Mouse (Mus musculus): ENCODE results near the gene Mindy4. TPM values are rescaled to one million over a fixed set of nuclear protein-coding genes. Genes with fewer than 3 reads are reported as not detected.

The Mindy4 gene
- total RNA-seq, 2 experiments from 2014 or later, result 3.7 to 4.9 TPM

- peak; percentile 40 to 55 for DNase-seq
- intact Hi-C loops (cut with DNase I), result no loop called here
Measured at GRCm38 (mm10) chr6:55199047-55199446, 4.1 kb upstream of the Mindy4 start.

- no peak for DNase-seq
Measured at GRCm38 (mm10) chr6:55203931-55204330, 748 bp downstream of the Mindy4 start.

DNA sequence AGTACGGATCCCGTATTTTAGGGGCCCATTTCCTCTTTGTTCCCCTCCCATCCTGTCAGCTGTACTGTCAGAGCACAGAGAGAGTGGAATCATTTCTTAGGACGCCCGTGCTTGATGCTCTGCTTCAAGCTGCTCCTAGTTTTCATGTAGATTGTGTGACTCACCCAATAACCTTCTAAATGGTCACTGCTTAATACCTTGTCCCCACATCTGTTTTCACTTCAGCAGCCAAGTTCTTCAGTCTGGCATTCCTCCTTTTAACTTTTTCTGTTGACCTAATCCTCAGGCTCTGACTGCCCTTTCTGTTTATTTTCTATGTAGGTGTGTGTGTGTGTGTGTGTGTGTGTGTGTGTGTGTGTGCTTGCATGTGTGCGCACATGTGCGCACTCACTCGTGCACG, 4.6 kb downstream of the Mindy4 start:
- intact Hi-C loops (cut with DNase I), result no loop called here
- no peak for DNase-seq

More at GRCm38 (mm10) chr6:55203931-55204330, 748 bp downstream of the Mindy4 start:
- intact Hi-C loops (cut with DNase I), result no loop called here

DNA sequence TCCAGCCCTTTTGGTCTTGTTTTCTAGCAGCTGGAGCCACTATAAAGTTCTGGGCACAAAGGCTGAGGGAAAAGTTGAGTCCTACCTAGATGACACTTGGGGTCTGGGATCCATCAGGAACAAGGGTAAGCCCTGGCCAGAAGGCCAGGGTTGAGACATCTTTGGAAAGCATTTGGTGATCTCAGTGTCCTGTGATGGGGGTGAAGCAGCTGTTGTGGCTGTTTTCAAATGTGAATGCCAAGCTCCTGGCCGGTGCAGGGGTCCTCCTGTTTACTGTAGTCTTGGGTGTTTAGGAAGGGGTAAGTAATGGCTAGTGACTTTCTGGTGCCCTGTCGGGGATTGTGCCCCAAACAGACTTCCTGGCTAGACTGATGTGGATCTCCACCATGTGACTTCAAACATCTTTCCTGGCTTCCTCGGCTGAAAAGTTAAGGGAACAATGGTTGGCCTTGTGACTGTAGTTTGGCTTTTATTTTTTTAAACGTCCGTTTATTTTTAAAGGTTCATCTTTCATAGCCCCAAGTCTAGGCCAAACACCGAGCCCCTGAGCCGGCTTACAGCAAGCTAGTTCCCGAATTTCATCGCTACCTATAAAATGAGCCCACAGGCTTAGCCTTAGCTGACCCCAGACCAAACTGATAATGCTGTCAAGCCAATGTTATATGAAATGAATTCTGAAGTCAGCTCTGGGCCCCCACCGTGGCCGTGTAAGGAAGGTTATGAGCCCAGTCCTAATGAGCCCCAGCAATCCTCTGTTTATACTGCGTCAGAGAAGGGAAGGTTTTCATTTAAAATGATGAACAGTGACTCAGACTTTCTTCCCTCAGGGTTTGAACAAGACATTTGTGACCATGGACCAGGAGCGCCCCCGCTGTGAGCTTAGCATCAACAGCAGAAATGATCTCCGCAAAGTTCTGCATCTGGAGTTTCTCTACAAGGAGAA, 7.5 kb downstream of the Mindy4 start:
- peak in 1 of 2 experiments; percentile 36 for DNase-seq
- intact Hi-C loops (cut with DNase I), result no loop called here

GRCm38 (mm10) chr6:55214541-55214940, 11.4 kb downstream of the Mindy4 start:
- intact Hi-C loops (cut with DNase I), result no loop called here
- peak; percentile 31 to 37 for DNase-seq

GRCm38 (mm10) chr6:55218232-55218631, 15.0 kb downstream of the Mindy4 start:
- intact Hi-C loops (cut with DNase I), result no loop called here
- no peak for DNase-seq

GRCm38 (mm10) chr6:55223986-55224385, 20.8 kb downstream of the Mindy4 start:
- intact Hi-C loops (cut with DNase I), result no loop called here
- no peak for DNase-seq

DNA sequence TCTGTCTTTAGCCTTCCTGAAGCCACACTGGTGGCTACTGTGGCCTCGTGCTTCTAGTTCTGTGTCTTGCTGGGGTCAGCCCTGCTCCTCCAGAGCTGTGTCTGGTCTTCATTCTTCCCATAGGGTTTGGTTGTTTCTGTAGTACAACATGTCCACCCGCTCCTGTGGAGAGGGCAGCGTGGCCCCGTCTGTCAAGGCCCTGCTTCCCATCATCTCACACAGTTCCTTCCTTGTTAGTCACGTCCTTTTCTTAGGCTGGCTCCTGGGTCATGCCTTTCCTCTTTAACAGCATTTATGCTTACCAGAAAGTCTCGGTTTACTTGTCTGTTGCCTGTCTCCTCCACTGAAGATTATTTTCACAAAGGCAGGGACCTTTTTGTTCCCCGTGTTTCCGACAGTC, 26.9 kb downstream of the Mindy4 start:
- DNase-seq, result no peak
- intact Hi-C loops (cut with DNase I), result loop anchor here (2.0 kb wide), 1 partner anchor 275 kb away; no protein-coding TSS in a partner anchor

- intact Hi-C loops (cut with DNase I), result no loop called here
- no peak for DNase-seq
Measured at GRCm38 (mm10) chr6:55232101-55232500, 28.9 kb downstream of the Mindy4 start.

DNA sequence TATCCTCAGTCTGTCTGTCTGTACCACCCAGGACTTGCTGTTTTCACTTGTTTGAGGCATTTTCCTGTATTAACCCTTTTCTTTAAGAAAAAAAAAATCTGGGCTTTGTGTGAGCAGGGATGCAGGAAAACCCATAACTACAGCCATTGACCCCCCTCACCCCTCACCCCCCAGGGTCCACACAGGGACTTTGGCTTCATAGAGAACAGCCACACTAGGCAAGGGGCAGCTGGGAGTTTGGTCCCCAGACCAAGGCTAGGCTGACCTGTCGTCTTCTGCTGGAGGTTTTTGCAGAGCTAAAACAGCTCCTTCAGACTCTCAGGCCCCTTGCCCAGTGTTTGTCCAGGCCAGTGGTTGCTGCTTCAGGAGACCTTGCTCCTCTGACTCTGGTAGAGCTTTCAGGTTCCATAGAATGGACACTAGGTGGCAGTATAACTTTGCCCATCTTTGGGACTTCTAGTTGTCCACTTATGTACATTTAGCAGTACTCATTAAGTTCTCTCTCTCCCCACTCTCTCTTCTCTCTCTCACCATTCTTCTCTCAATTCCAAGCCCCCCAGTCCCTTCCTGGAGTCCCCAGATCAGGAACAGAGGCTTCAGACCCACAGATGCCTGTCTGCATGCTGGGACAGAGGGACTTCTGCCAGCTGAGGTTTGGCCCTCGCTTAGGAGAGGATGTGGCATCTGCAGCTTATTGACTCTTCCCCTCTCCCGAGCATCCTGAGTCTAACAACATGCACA, 29.5 kb downstream of the Mindy4 start:
- intact Hi-C loops (cut with DNase I), result loop anchor here (1.0 kb wide), 1 partner anchor 151 kb away; no protein-coding TSS in a partner anchor
- peak in 1 of 2 experiments; percentile 59 for DNase-seq

DNA sequence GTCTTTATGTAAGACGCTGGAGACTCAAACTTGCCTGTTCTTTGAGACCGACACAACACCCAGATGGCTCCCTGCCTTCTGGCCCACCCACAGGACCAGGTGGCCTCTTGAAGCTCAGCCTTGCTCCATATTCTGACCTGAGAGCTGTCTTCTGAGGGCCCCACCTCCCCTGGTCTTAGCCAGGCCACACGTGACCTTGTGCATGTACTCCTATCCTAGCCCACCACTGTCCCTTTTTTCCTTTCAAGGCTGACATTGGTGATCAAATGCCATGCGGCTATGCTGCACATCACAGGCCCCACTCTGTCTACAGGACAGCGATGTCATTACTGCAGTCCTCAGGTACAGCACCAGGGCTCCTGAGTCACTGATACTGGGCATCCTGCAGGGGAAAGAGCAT, 30.1 kb downstream of the Mindy4 start:
- no peak for DNase-seq
- intact Hi-C loops (cut with DNase I), result loop anchor here (1.0 kb wide), 1 partner anchor 150 kb away; no protein-coding TSS in a partner anchor

- DNase-seq, result no peak
- intact Hi-C loops (cut with DNase I), result no loop called here
Measured at GRCm38 (mm10) chr6:55234636-55235035, 31.5 kb downstream of the Mindy4 start.

GRCm38 (mm10) chr6:55235733-55236132, 32.5 kb downstream of the Mindy4 start:
- no peak for DNase-seq
- intact Hi-C loops (cut with DNase I), result no loop called here

GRCm38 (mm10) chr6:55239931-55240330, 36.7 kb downstream of the Mindy4 start:
- intact Hi-C loops (cut with DNase I), result no loop called here

DNA sequence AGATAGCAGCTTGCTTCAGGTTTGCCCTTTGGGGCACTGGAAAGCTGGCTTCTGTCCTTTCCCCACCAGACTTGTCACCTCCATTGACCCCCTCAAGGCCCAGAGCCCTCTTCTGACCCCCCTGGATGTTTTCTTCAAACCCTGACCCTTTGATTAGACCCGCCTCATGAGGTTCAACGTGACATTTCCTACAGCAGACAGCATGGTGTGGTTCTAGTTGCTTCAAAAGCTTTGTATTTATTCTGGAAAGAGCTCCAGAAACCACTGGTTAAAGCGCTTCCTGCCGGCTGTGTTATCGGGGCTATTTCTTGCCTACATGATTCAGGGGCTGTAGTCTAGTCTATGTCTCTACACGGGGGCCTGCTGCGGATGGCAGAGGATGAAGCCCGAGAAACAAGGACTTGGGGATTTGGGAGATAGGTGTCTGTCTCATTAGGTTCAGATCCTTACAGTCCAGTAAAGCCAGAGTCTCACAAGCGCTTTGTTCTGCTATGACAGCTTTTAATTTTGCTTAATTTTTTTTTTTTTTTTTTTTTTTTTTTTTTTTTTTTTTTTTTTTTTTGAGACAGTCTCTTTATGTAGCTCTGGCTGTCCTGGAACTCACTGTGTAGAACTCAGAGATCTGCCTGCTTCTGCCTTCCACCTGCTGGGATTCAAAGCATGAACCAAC, 37.5 kb downstream of the Mindy4 start:
- no peak for DNase-seq
- intact Hi-C loops (cut with DNase I), result no loop called here

More at GRCm38 (mm10) chr6:55239931-55240330, 36.7 kb downstream of the Mindy4 start:
- DNase-seq, result no peak

DNA sequence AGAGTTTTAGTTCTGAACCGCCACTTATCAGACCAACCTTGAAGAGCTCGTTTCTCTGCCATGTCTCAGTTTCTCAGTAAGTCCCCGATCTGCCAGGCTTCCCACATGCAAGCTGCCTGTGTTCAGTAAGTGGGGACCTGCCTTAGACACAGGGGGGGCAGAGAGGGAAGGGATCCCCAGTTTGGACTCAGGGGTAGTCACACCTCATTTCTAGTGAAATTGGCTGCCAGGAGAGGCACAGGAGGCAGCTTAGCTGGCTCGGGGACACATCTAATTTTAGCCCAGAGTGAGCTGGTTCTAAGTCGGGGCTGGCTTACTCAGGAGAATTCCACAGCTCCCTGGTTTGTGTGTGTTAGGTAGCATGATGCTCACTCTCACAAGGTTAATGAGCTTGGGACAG, 38.3 kb downstream of the Mindy4 start:
- DNase-seq, result no peak
- intact Hi-C loops (cut with DNase I), result no loop called here

DNA sequence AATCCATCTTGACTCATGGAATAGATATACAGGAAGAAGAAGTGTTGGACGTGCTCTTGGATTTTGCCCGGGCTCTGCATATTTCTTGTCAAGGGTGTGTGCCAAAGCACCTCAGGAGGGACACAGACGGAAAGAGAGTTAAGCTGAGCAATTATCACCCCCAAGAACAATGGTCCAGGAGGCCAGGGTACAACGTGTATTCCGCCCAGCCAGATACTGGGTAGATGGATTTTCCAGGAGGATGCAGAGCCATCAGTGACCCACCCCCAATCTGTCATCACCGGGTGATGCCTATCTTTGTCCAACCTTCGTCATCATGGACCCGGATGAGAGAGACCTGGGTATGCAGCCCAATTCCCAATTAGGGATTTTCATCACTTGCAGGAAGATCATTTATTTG, 42.5 kb downstream of the Mindy4 start:
- intact Hi-C loops (cut with DNase I), result loop anchor here (5.0 kb wide), 1 partner anchor 92 kb away; the partner anchor contains the start of gene Aqp1
- peak; percentile 26 to 50 for DNase-seq

DNA sequence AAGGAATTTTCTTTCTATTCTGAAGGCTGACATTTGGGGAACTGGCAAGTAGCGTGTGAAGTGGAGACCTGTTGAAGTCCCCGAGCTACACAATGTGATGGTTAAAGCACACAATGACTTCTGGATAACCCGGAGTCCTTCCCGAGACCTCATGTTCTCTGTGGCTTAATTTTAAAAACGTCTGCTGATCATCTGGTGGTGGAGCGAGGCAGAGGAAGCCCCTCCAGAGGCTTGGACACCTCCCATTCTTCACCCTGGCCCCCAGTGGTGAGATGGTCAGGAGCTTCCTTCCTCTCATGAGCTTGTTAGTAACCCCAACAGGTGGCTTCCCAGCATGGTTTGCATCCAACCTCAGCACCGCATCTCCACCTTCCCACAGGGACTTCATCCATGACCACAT, 43.3 kb downstream of the Mindy4 start:
- intact Hi-C loops (cut with DNase I), result loop anchor here (5.0 kb wide), 1 partner anchor 91 kb away; the partner anchor contains the start of gene Aqp1
- DNase-seq, result no peak

DNA sequence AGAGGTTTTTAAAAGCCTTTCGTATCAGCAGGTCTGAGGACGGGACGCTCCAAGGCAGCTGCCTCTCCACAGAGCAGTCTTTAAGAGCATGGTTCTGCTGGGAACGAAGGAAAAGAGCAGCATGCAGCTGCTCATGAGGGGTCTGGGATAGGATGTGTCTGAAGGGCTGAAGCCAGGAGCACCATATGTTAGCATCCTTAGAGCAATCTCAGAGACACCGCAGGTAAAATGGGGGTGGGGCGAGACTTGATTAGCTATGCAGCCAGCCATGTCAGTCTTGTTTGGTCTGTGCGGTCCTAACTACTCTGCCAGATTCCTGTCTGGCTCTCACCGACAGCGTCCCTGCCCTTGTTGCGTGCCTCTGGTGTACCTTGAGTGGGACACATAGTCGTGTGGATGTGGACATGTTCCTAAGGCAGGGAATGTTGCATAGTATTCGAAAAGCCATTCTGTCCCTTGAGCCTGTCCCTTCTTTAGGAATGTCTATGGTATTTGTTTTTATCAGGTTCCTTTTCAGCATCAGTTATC, 43.8 kb downstream of the Mindy4 start:
- no peak for DNase-seq
- intact Hi-C loops (cut with DNase I), result loop anchor here (5.0 kb wide), 1 partner anchor 90 kb away; the partner anchor contains the start of gene Aqp1

DNA sequence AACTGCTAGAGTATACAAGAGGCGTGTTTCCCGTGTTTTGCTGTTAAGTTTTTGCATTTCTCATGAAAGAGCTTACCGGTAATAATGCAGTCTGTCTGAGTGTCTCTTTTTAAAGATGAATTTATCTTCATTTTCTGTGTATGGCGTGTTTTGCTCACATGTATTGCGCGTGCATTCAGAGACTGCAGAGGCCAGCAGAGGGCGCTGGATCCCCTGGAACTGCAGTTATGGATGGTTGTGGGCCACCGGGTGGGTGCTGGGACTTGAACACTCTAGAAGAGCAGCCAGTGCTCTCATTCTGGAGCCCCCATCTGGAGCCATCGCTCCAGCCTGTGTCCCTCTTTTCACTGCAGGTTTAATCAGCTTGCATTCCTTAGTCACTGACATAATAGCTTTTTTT, 46.1 kb downstream of the Mindy4 start:
- no peak for DNase-seq
- intact Hi-C loops (cut with DNase I), result loop anchor here (5.0 kb wide), 1 partner anchor 88 kb away; the partner anchor contains the start of gene Aqp1

Measured in heart, postnatal 14 days (tissue).